Mouse (Mus musculus): ENCODE results near the gene Prg3. TPM values are rescaled to one million over a fixed set of nuclear protein-coding genes. Genes with fewer than 3 reads are reported as not detected.

Prg3 gene
- polyA plus RNA-seq (2014; fragmentation: Nextera tagmentation; extraction: Ambion mirVana) = not detected in 2 replicates

GRCm38 (mm10) chr2:84987930-84988329 is at the start of gene Prg3:
Gene Prg3 (plus strand): TSS chr2:84988215.
- no peaks in the 10 kb centered on the region for H3K4me1 ChIP-seq (ENCODE audit: control insufficient read depth, insufficient read depth, low read length)
- H3K36me3 ChIP-seq (replicated peaks; ENCODE audit: control insufficient read depth, insufficient read depth, low read depth, low read length) = no peaks in the 10 kb centered on the region
- H3K4me2 ChIP-seq (ENCODE audit: low read depth, low read length) = no peak within 1 kb of the TSS
- H3K9me3 ChIP-seq (replicated peaks; ENCODE audit: control insufficient read depth, low read length) = no peaks in the 10 kb centered on the region
- no peak within 1 kb of the TSS for H3K9ac ChIP-seq (replicated peaks; ENCODE audit: low read length)
- H3K4me3 ChIP-seq (ENCODE audit: low read depth, low read length) = no peak within 1 kb of the TSS
- H3K27ac ChIP-seq (replicated peaks; ENCODE audit: low read depth, low read length) = no peak within 1 kb of the TSS
- DNase-seq (ENCODE audit: low spot score) = no peak
- ATAC-seq (replicated peaks; ENCODE audit: insufficient number of reproducible peaks, low FRiP score, low TSS enrichment, low read depth) = no peak
- WGBS = 80% methylated on average over 1 of the region's 1 CpGs
- H3K27me3 ChIP-seq (ENCODE audit: control insufficient read depth, insufficient read depth, low read length) = no peaks in the 10 kb centered on the region

- Histone ChIP-seq H3K9me3 (replicated peaks; ENCODE audit: control insufficient read depth, low read length) (no peaks in the 10 kb centered on the region), H3K36me3 (replicated peaks; ENCODE audit: control insufficient read depth, insufficient read depth, low read depth, low read length) (no peaks in the 10 kb centered on the region), H3K4me2 (ENCODE audit: low read depth, low read length) (no peak overlapping the region), H3K9ac (replicated peaks; ENCODE audit: low read length) (no peak overlapping the region), H3K27ac (replicated peaks; ENCODE audit: low read depth, low read length) (no peak overlapping the region), H3K4me3 (ENCODE audit: low read depth, low read length) (no peak overlapping the region), H3K4me1 (ENCODE audit: control insufficient read depth, insufficient read depth, low read length) (no peaks in the 10 kb centered on the region), H3K27me3 (ENCODE audit: control insufficient read depth, insufficient read depth, low read length) (no peaks in the 10 kb centered on the region)
- DNase-seq (ENCODE audit: low spot score) (no peak), ATAC-seq (replicated peaks; ENCODE audit: insufficient number of reproducible peaks, low FRiP score, low TSS enrichment, low read depth) (0 out of 2 replicates have a peak, but pooled peaks have one; percentile 19)
- 81% methylated on average over 5 of the region's 5 CpGs for WGBS
Observed at GRCm38 (mm10) chr2:84938249-84938946, 49.6 kb upstream of the Prg3 start.

- no peaks in the 10 kb centered on the region for H3K36me3 ChIP-seq (replicated peaks; ENCODE audit: control insufficient read depth, insufficient read depth, low read depth, low read length)
- H3K4me1 ChIP-seq (ENCODE audit: control insufficient read depth, insufficient read depth, low read length) = no peaks in the 10 kb centered on the region
- H3K4me3 ChIP-seq (ENCODE audit: low read depth, low read length) = no peak overlapping the region
- H3K9ac ChIP-seq (replicated peaks; ENCODE audit: low read length) = no peak overlapping the region
- no peaks in the 10 kb centered on the region for H3K9me3 ChIP-seq (replicated peaks; ENCODE audit: control insufficient read depth, low read length)
- ATAC-seq (replicated peaks; ENCODE audit: insufficient number of reproducible peaks, low FRiP score, low TSS enrichment, low read depth) (no peak), DNase-seq (ENCODE audit: low spot score) (no peak)
- no peaks in the 10 kb centered on the region for H3K27me3 ChIP-seq (ENCODE audit: control insufficient read depth, insufficient read depth, low read length)
- no peak overlapping the region for H3K27ac ChIP-seq (replicated peaks; ENCODE audit: low read depth, low read length)
- WGBS = 91% methylated on average over 3 of the region's 3 CpGs
- H3K4me2 ChIP-seq (ENCODE audit: low read depth, low read length) = no peak overlapping the region
Observed at GRCm38 (mm10) chr2:84939306-84939705, 48.7 kb upstream of the Prg3 start.

- ATAC-seq (replicated peaks; ENCODE audit: insufficient number of reproducible peaks, low FRiP score, low TSS enrichment, low read depth) (no peak), DNase-seq (ENCODE audit: low spot score) (no peak)
- Histone ChIP-seq H3K4me1 (ENCODE audit: control insufficient read depth, insufficient read depth, low read length) (no peaks in the 10 kb centered on the region), H3K36me3 (replicated peaks; ENCODE audit: control insufficient read depth, insufficient read depth, low read depth, low read length) (no peaks in the 10 kb centered on the region), H3K27ac (replicated peaks; ENCODE audit: low read depth, low read length) (no peak overlapping the region), H3K9me3 (replicated peaks; ENCODE audit: control insufficient read depth, low read length) (no peaks in the 10 kb centered on the region), H3K27me3 (ENCODE audit: control insufficient read depth, insufficient read depth, low read length) (no peaks in the 10 kb centered on the region), H3K4me3 (ENCODE audit: low read depth, low read length) (no peak overlapping the region), H3K4me2 (ENCODE audit: low read depth, low read length) (no peak overlapping the region), H3K9ac (replicated peaks; ENCODE audit: low read length) (no peak overlapping the region)
- WGBS = 97% methylated on average over 6 of the region's 6 CpGs
Observed at GRCm38 (mm10) chr2:84939711-84940110, 48.3 kb upstream of the Prg3 start.

GRCm38 (mm10) chr2:84941332-84941731 is 46.7 kb upstream of the Prg3 start:
- Histone ChIP-seq H3K4me3 (ENCODE audit: low read depth, low read length) (no peak overlapping the region), H3K9ac (replicated peaks; ENCODE audit: low read length) (no peak overlapping the region), H3K4me2 (ENCODE audit: low read depth, low read length) (no peak overlapping the region), H3K4me1 (ENCODE audit: control insufficient read depth, insufficient read depth, low read length) (no peaks in the 10 kb centered on the region), H3K36me3 (replicated peaks; ENCODE audit: control insufficient read depth, insufficient read depth, low read depth, low read length) (no peaks in the 10 kb centered on the region), H3K27me3 (ENCODE audit: control insufficient read depth, insufficient read depth, low read length) (no peaks in the 10 kb centered on the region), H3K27ac (replicated peaks; ENCODE audit: low read depth, low read length) (no peak overlapping the region), H3K9me3 (replicated peaks; ENCODE audit: control insufficient read depth, low read length) (no peaks in the 10 kb centered on the region)
- DNase-seq (ENCODE audit: low spot score) = no peak
- WGBS = 73% methylated on average over 2 of the region's 2 CpGs
- no peak for ATAC-seq (replicated peaks; ENCODE audit: insufficient number of reproducible peaks, low FRiP score, low TSS enrichment, low read depth)

GRCm38 (mm10) chr2:84941795-84942194 is 46.2 kb upstream of the Prg3 start:
- no peaks in the 10 kb centered on the region for H3K36me3 ChIP-seq (replicated peaks; ENCODE audit: control insufficient read depth, insufficient read depth, low read depth, low read length)
- no peak overlapping the region for H3K27ac ChIP-seq (replicated peaks; ENCODE audit: low read depth, low read length)
- no peak overlapping the region for H3K4me3 ChIP-seq (ENCODE audit: low read depth, low read length)
- H3K4me2 ChIP-seq (ENCODE audit: low read depth, low read length) = no peak overlapping the region
- no peaks in the 10 kb centered on the region for H3K4me1 ChIP-seq (ENCODE audit: control insufficient read depth, insufficient read depth, low read length)
- no peak for DNase-seq (ENCODE audit: low spot score)
- WGBS = 93% methylated on average over 4 of the region's 4 CpGs
- H3K27me3 ChIP-seq (ENCODE audit: control insufficient read depth, insufficient read depth, low read length) = no peaks in the 10 kb centered on the region
- H3K9me3 ChIP-seq (replicated peaks; ENCODE audit: control insufficient read depth, low read length) = no peaks in the 10 kb centered on the region
- ATAC-seq (replicated peaks; ENCODE audit: insufficient number of reproducible peaks, low FRiP score, low TSS enrichment, low read depth) = no peak
- H3K9ac ChIP-seq (replicated peaks; ENCODE audit: low read length) = no peak overlapping the region

GRCm38 (mm10) chr2:84947154-84947771 is 40.8 kb upstream of the Prg3 start:
- H3K4me3 ChIP-seq (ENCODE audit: low read depth, low read length) = no peak overlapping the region
- no peak overlapping the region for H3K27ac ChIP-seq (replicated peaks; ENCODE audit: low read depth, low read length)
- no peaks in the 10 kb centered on the region; the same call in 1 of the 2 replicates for H3K36me3 ChIP-seq (replicated peaks; ENCODE audit: control insufficient read depth, insufficient read depth, low read depth, low read length)
- WGBS = 94% methylated on average over 3 of the region's 3 CpGs
- DNase-seq (ENCODE audit: low spot score) (no peak), ATAC-seq (replicated peaks; ENCODE audit: insufficient number of reproducible peaks, low FRiP score, low TSS enrichment, low read depth) (no peak)
- no peak overlapping the region for H3K9ac ChIP-seq (replicated peaks; ENCODE audit: low read length)
- no peaks in the 10 kb centered on the region for H3K27me3 ChIP-seq (ENCODE audit: control insufficient read depth, insufficient read depth, low read length)
- no peaks in the 10 kb centered on the region for H3K9me3 ChIP-seq (replicated peaks; ENCODE audit: control insufficient read depth, low read length)
- H3K4me2 ChIP-seq (ENCODE audit: low read depth, low read length) = no peak overlapping the region
- no peaks in the 10 kb centered on the region for H3K4me1 ChIP-seq (ENCODE audit: control insufficient read depth, insufficient read depth, low read length)

- H3K27ac ChIP-seq (replicated peaks; ENCODE audit: low read depth, low read length) = no peak overlapping the region
Observed at GRCm38 (mm10) chr2:84948252-84948651, 39.8 kb upstream of the Prg3 start.

More at GRCm38 (mm10) chr2:84948252-84948651, 39.8 kb upstream of the Prg3 start:
- H3K9me3 ChIP-seq (replicated peaks; ENCODE audit: control insufficient read depth, low read length) = no peaks in the 10 kb centered on the region
- no peak for DNase-seq (ENCODE audit: low spot score)
- H3K9ac ChIP-seq (replicated peaks; ENCODE audit: low read length) = no peak overlapping the region
- H3K4me1 ChIP-seq (ENCODE audit: control insufficient read depth, insufficient read depth, low read length) = no peaks in the 10 kb centered on the region
- H3K27me3 ChIP-seq (ENCODE audit: control insufficient read depth, insufficient read depth, low read length) = no peaks in the 10 kb centered on the region
- H3K4me2 ChIP-seq (ENCODE audit: low read depth, low read length) = no peak overlapping the region
- no peak for ATAC-seq (replicated peaks; ENCODE audit: insufficient number of reproducible peaks, low FRiP score, low TSS enrichment, low read depth)
- H3K4me3 ChIP-seq (ENCODE audit: low read depth, low read length) = no peak overlapping the region
- WGBS = 89% methylated on average over 7 of the region's 7 CpGs
- no peaks in the 10 kb centered on the region; the same call in 1 of the 2 replicates for H3K36me3 ChIP-seq (replicated peaks; ENCODE audit: control insufficient read depth, insufficient read depth, low read depth, low read length)

Measured in embryonic facial prominence, embryonic 11.5 days (tissue).